Mouse (Mus musculus) lung, adult 2 months (tissue): ENCODE results near the gene Gcnt7. TPM values are rescaled to one million over a fixed set of nuclear protein-coding genes. Genes with fewer than 3 reads are reported as not detected.

ENCODE experiments used
- DNase-seq: peaks from one replicate; pipeline ENCODE4 v3.0.0; 2022
- H3K4me1 ChIP-seq: fragments of 200-500 bp; 2 replicates; pipeline ENCODE4 v1.6.1; 2011; ENCODE audit warnings: low read length; ENCODE audit not compliant: control insufficient read depth, insufficient read depth
- H3K4me3 ChIP-seq: fragments of 200-500 bp; replicated peaks from 2 replicates; pipeline ENCODE3; 2011; ENCODE audit warnings: low read depth, mild to moderate bottlenecking, control low read depth, low read length; ENCODE audit errors: extremely low read depth
- CTCF ChIP-seq: fragments of 200-500 bp; IDR thresholded peaks from 2 replicates; pipeline ENCODE4 v1.5.1; 2011; ENCODE audit warnings: mild to moderate bottlenecking, low read length, control low read depth; ENCODE audit not compliant: insufficient read depth
- POLR2A ChIP-seq: fragments of 200-500 bp; IDR thresholded peaks from 2 replicates; pipeline ENCODE4 v1.6.1; 2011; ENCODE audit warnings: low read depth, mild to moderate bottlenecking, control low read depth, low read length, borderline replicate concordance; ENCODE audit errors: extremely low read depth
- WGBS: fragments of 180-500 bp; shearing (Covaris S2); methylation state at CpG from one replicate; pipeline ENCODE4 v1.1.7; 2018; 5-methylcytosine and 5-hydroxymethylcytosine counted together
- polyA plus RNA-seq: library from polyadenylated mRNA; depleted of rRNA; stranded (reverse); fragments of >200 nt; gene quantifications from 2 replicates; pipeline ENCODE4 v1.2.3, GENCODE M21; 2012

Gcnt7 gene
- polyA plus RNA-seq, 1 experiment: not detected

DNA sequence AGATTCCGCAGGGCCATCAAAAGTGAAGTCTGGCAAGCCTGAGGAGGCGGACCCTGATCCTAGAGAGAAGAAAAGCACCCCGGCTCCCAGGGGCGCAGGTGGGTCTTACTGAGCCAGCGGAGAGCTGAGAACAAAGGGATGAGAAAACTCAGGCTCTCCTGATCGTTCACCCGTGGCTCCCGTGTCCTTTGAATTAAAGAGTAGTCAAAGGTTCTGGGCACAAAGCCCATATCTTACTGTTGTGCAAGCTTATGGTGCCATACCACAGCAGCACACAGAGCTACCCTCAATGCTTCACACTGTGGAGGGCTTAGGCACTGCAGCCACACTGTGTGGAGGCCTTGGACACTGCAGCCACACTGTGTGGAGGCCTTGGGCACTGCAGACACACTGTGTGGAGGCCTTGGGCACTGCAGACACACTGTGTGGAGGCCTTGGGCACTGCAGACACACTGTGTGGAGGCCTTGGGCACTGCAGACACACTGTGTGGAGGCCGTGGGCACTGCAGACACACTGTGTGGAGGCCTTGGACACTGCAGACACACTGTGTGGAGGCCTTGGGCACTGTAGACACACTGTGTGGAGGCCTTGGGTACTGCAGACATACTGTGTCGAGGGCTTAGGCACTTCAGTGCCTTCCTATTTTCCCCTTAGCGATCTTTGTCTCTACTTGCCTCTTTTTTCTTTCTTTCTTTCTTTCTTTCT is 8.2 kb upstream of the Gcnt7 start:
- TF ChIP-seq POLR2A (no peak), CTCF (no peak)
- 83% methylated on average over 11 of the region's 11 CpGs for WGBS
- H3K4me1 ChIP-seq: no peaks in the 10 kb centered on the region
- DNase-seq: no peak
- no peak overlapping the region for H3K4me3 ChIP-seq

- TF ChIP-seq POLR2A (no peak), CTCF (no peak)
- no peaks in the 10 kb centered on the region for H3K4me1 ChIP-seq
- 89% methylated on average over 4 of the region's 4 CpGs for WGBS
- no peak for DNase-seq
- H3K4me3 ChIP-seq: no peak overlapping the region
Observed at GRCm38 (mm10) chr2:172462813-172463212, 4.4 kb upstream of the Gcnt7 start.

- no peaks in the 10 kb centered on the region for H3K4me1 ChIP-seq
- no peak for DNase-seq
- TF ChIP-seq CTCF (no peak), POLR2A (no peak)
- WGBS: 83% methylated on average over 2 of the region's 2 CpGs
- no peak overlapping the region for H3K4me3 ChIP-seq
Observed at GRCm38 (mm10) chr2:172460647-172461046, 2.3 kb upstream of the Gcnt7 start.

- Histone ChIP-seq H3K4me1 (no peaks in the 10 kb centered on the region), H3K4me3 (no peak overlapping the region)
- 93% methylated on average over 10 of the region's 10 CpGs for WGBS
- no peak for DNase-seq
- TF ChIP-seq POLR2A: no peak
Observed at GRCm38 (mm10) chr2:172452458-172452857, 5.9 kb downstream of the Gcnt7 start.

DNA sequence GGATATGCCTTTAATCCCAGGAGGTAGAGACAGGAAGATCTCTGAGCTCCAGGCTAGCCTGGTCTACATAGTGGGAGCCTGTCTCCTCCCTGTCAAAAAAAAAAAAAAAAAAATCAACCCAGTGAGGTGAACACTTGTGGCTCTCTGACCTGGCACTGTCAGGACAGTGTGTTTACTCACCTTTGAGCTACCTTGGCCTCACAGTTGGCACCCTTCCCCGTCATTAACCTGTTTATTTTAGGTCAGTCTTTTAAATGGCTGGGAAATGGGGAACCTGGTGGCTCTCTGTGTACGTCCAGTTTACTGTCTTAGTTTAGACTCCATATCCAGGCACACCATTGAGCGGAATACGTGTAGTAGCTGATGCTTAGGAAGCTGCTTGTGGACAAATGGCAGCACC is 6.4 kb downstream of the Gcnt7 start:
- Histone ChIP-seq H3K4me3 (no peak overlapping the region), H3K4me1 (no peaks in the 10 kb centered on the region)
- DNase-seq: no peak
- 86% methylated on average over 4 of the region's 4 CpGs for WGBS
- TF ChIP-seq CTCF (no peak), POLR2A (no peak)

DNA sequence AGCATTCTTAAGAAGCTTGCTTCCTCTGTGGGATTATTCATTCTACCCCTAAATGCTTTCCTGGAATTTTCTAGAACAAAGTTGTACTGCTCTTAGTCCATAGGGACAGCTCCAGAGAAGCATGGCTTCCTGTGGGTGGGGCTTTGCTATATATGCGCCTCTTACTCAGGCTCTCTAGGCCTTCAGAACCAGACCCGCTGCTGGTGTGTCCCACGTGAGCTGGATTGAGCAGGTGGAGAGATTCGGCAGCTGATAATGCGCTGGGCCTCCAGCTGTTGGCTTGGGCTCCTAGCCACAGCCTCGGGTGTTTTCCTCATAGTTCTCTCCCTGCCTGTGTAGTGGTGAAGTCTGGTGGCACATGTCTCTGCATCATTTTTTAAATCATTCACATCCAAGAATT is 7.8 kb downstream of the Gcnt7 start:
- no peak overlapping the region for H3K4me3 ChIP-seq
- WGBS: 82% methylated on average over 6 of the region's 6 CpGs
- no peaks in the 10 kb centered on the region for H3K4me1 ChIP-seq
- no peak for DNase-seq
- no peak for TF ChIP-seq POLR2A
- no peak for TF ChIP-seq CTCF

GRCm38 (mm10) chr2:172448329-172448728 is 10.1 kb downstream of the Gcnt7 start:
- no peak overlapping the region for H3K4me3 ChIP-seq
- TF ChIP-seq POLR2A (no peak), CTCF (no peak)
- DNase-seq: no peak
- H3K4me1 ChIP-seq: no peaks in the 10 kb centered on the region
- 74% methylated on average over 4 of the region's 4 CpGs for WGBS

GRCm38 (mm10) chr2:172447317-172447716 is 11.1 kb downstream of the Gcnt7 start:
- 90% methylated on average over 6 of the region's 6 CpGs for WGBS
- no peak for DNase-seq
- H3K4me3 ChIP-seq: no peak overlapping the region
- TF ChIP-seq POLR2A (no peak), CTCF (peak; percentile 59)
- no peaks in the 10 kb centered on the region for H3K4me1 ChIP-seq

GRCm38 (mm10) chr2:172445617-172446016 is 12.8 kb downstream of the Gcnt7 start:
- 76% methylated on average over 4 of the region's 4 CpGs for WGBS
- DNase-seq: no peak
- TF ChIP-seq POLR2A: no peak
- no peak for TF ChIP-seq CTCF
- H3K4me3 ChIP-seq: no peak overlapping the region
- H3K4me1 ChIP-seq: peaks cover 9% of the 10 kb centered on the region

DNA sequence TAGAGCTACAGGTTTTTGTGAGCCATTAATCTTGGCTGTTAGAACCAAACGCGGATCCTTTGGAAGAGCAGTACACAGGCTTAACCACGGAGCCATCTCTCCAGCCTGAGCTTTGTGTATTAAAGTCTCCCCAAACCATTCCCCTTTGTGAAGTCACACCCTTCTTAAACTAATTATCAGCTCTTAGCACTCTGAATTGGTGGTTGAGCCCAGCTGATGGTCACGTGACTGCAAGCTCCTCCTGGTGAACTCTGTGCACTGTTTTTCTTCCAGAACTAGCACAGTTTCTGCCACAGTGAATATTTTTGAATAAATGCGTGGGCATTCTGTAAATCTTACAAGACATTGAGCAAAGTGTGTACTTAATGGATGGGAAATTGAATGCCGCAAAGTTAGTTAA is 17.2 kb downstream of the Gcnt7 start:
- H3K4me1 ChIP-seq: peaks cover 12% of the 10 kb centered on the region
- 26% methylated on average over 6 of the region's 6 CpGs for WGBS
- DNase-seq: no peak
- no peak for TF ChIP-seq CTCF
- TF ChIP-seq POLR2A: no peak
- peak overlapping the region; percentile 86 for H3K4me3 ChIP-seq

- WGBS: under 1% methylated on average over 21 of the region's 21 CpGs
- TF ChIP-seq CTCF (no peak), POLR2A (no peak)
- Histone ChIP-seq H3K4me3 (peak overlapping the region; percentile 86), H3K4me1 (peaks cover 12% of the 10 kb centered on the region)
- DNase-seq: no peak
Observed at GRCm38 (mm10) chr2:172440640-172441005, 17.8 kb downstream of the Gcnt7 start.
